Mouse (Mus musculus) common myeloid progenitor, adult 5-6 weeks (primary cell): ENCODE data around the gene Cfap57. TPM values are rescaled to one million over a fixed set of nuclear protein-coding genes. Genes with fewer than 3 reads are reported as not detected.
A peak's percentile ranks its signal among the peaks of the same experiment; 100 is the strongest.

Experiments used
- ATAC-seq: replicated peaks from 2 replicates; pipeline ENCODE4 v1.8.0; 2016; ENCODE audit warnings: low read depth, mild to moderate bottlenecking, moderate TSS enrichment, inconsistent platforms; ENCODE audit not compliant: poor library complexity, severe bottlenecking
- total RNA-seq: library from RNA; stranded (forward); fragments of 200-1000, 187-1606 nt; gene quantifications from 2 replicates; pipeline ENCODE4 v1.2.3, GENCODE M21; 2017

The Cfap57 gene
- 0.46 TPM in 1 of 2 replicates, not detected in the other for total RNA-seq

GRCm38 (mm10) chr4:118620279-118620966 lies at the start of gene Cfap57, which contains the start of gene Ebna1bp2:
Cfap57 (minus strand) TSS chr4:118620777.
Ebna1bp2 (plus strand) TSS chr4:118620799.
- peak; percentile 98 for ATAC-seq

DNA sequence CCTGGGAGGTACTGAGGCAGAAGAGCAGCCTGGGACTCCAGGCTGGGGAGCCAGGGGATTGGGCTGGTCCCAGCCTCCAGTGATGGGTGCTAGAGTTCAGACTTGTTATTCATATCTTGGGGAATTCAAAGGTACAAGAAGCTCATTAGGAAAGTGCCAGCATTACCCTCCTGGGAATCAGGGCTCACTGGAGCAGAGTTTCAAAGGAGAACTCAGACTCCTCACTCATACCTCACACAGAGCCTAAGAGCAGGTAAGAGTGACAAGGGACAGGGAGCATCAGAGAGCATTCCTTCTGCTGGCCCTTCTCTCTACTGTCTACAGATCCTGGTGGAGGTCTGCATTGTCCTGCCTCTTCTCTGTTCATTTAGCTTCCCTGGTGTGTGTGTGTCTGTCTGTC lies 38.1 kb upstream of the Cfap57 start, which contains the start of gene Olfr62:
Gene Olfr62 (plus strand): TSS at position 301 of the 400 bp plus-strand sequence.
- ATAC-seq = no peak

DNA sequence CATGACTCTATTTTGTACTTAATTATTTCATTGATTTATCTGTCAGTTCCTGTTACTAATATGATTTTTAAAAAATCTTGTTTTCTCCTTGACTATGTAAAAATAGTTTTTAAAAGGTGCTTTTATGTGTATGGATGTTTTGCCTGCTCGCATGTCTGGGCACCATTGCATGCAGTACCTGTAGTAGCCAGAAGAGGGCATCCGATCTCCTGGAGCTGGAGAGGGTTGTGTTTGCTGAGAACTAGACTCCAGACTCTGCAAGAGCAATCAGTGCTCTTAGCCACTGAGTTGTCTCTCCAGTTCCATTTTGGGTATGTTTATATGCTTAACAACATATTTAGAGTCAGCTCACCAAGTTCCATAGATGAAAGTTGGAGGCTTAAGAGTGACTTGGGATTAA lies 24.7 kb upstream of the Cfap57 start:
- peak; percentile 78 for ATAC-seq

DNA sequence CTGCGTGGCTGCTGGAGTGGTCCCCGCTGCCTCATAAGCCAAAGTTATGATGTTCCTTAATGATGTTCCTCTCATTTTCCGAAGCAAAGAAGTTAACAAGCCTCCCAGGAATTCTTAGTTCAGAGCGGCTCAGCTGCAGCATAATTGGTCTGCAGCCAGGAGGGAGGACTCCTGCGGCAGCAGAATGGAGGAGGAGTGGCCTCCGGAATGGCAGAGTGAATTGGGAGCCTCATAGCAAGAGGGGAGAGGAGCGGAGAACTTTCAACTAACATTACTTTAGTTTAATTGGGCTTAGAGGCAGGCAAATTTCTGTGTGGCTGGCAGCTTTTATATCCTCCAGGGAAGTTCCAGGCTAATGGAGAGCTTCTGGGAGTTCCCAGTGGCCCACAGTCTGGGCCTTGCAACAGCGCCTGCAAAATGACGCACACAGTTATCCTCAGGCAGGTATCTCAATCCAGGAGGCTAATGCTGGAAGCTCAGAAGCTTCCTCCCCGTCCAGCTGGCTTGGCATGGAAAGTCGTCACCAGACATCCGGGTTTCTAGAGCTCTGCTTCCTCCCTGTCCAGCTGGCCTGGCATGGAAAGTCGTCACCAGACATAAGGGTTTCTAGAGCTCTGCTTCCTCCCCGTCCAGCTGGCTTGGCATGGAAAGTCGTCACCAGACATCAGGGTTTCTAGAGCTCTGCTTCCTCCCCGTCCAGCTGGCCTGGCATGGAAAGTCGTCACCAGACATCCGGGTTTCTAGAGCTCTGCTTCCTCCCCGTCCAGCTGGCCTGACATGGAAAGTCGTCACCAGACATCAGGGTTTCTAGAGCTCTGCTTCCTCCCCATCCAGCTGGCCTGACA lies 22.0 kb upstream of the Cfap57 start:
- ATAC-seq = no peak

DNA sequence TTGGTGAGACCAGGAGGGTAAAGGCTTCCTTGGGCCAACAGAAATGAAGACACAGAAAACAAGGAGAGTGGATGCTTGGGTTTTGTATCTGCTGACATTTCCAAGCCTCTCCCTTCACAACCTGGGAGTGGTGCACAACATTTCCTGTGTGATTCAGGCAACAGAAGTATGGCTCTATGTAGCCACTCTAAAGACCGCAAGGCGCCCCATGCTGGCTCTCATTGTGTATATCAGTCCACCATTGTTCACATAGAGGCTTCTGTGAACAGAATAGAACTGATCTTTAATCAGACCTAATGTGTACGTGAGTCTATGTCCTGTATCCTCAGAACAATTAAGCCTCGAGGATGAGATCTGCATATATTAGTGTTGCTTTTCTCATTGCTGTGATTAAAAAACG lies 9.7 kb upstream of the Cfap57 start:
- ATAC-seq = no peak

DNA sequence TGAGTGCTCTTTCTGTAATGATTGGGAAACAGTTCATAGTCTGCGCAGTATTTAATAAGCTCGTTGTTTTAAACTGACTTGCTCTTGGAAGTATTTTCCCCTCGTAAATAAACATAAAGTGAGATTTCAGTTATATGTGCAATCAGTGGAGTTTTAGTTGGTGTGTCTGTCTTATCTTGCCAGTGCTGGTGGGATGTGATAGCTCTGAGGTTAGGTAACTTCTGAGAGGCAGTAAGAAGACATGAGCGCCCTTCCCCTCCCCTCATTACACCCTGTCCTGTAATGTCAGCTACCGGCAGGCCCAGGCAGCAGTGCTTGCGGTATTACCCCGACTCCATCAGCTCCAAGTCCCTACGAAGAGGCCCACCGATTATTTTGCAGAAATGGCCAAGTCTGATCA lies 1.2 kb upstream of the Cfap57 start:
- ATAC-seq = peak; percentile 33; the same call in 1 of the 2 replicates

DNA sequence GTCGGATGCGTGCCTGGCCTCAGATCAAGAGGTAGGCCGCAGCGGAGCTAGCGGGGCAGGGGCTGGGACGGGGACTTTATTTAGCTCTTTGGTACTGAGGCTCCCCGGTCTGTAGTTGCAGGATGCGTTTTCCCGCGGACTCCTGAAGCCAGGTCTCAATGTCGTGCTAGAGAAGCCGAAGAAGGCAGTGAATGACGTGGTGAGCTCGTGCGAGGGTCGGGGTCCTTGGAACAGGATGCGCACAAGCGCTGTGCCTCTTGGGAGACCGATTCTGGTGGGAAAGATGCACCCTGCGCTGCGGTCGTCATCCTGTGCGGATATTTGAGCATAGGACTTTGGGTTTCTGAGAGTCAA lies 367 bp upstream of the Cfap57 start:
- peak; percentile 19; the same call in 1 of the 2 replicates for ATAC-seq

- ATAC-seq = no peak
These were observed 5.2 kb downstream of the Cfap57 start for GRCm38 (mm10) chr4:118615412-118615811.

GRCm38 (mm10) chr4:118612619-118613018 lies 8.0 kb downstream of the Cfap57 start:
- ATAC-seq = peak; percentile 59; the same call in 1 of the 2 replicates

GRCm38 (mm10) chr4:118609836-118610235 lies 10.7 kb downstream of the Cfap57 start:
- ATAC-seq = peak; percentile 78

DNA sequence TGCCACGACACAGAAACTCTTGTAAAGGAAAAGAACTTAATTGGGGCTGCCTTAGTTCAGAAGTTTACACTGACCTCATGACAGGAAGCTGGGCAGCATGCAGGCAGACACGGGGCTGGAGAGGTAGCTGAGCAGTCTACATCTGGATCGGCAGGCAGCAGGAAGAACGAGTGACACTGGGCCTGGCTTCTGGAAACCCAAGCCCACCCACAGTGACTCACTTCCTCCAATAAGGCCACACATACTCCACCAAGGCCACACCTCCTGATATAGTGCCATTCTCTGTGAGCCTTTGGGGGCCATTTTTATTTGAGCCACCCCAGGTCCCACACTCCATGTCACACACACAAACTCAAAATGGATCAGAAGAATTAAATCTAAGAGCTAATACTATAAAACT lies 16.5 kb downstream of the Cfap57 start:
- 0 out of 2 replicates have a peak, but pooled peaks have one; percentile 25 for ATAC-seq

- ATAC-seq = no peak
These were observed 30.8 kb downstream of the Cfap57 start for GRCm38 (mm10) chr4:118589733-118590130.

GRCm38 (mm10) chr4:118589053-118589732 lies 31.4 kb downstream of the Cfap57 start:
- ATAC-seq = no peak

DNA sequence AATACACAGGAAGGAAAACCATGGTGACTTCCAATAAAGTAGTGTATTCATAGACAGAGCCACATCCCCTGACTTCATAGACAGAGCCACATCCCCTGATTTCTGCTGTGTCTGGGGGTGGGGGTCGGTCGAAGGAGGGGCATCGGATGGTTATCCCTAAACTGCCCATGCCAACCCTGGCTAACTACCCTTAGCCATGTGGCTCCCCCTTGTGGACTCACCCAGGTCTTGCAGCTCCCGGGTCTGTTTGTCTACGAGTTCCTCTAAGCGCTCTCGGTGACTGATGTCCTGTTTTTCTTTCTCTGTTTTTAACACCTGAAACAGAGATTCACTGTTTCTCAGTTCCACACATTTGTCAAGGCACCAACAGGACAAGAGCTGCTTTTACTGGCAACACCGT lies 37.9 kb downstream of the Cfap57 start:
- ATAC-seq = no peak

DNA sequence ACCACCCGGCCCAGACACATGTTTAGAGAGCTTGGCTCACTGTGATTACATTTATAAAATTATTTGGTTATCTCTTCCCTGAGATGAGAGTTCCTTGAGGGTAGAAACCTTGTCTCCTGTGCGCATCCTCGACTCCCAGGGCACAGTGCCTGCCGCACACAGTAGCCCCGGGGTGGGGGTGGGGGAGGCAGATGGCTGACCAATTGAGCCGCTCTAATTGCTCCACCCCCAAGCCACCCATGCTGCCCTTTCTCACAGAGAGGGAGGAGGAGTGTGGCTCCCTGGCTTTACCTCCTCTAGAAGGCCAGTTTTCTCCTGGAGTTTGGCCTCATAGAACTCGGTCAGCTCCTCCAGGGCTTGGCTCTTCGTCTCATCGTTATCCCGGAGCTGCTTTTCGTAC lies 39.1 kb downstream of the Cfap57 start:
- no peak for ATAC-seq

DNA sequence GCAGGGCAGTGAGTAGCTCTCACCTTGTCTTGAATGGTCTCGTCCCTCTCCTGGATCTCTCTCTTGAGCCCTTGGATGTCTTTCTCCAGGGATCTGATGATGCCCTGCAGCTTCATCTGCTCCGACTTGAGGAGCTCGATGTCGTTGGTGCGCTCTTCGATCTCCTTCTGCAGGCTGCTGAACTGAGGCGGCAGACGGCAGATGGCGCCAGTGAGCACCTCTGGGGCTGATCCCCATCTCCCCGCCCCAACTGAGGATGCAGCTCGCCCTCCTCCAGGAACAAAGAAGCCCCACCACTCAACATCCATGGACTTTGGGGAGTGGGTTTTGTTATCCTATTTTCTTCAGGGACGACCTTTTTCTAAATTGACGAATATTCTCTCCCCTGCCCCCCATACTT lies 41.3 kb downstream of the Cfap57 start:
- peak; percentile 69 for ATAC-seq

GRCm38 (mm10) chr4:118576097-118576496 lies 44.5 kb downstream of the Cfap57 start:
- ATAC-seq = peak; percentile 79

DNA sequence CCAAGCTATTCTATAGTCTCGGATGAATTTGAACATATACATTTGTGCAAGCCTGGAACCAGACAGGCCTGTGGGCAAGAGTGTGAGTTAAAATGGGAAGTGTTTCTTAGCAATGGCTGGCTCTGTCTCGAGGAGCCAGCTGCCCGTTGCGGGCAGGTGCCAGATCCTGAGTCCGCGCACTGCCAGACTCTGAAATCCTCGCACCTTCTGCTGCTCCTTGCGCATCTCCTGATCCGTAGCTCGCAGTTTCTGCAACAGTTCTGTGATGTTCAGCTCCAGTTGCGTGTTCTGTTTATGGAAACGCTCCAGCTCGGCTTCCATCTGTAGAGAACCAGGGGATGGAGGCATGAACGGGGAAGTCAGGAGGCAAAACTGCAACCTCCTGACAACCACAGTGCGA lies 49.1 kb downstream of the Cfap57 start:
- no peak for ATAC-seq

GRCm38 (mm10) chr4:118569320-118569719 lies 51.3 kb downstream of the Cfap57 start:
- ATAC-seq = no peak

GRCm38 (mm10) chr4:118568709-118569108 lies 51.9 kb downstream of the Cfap57 start:
- no peak for ATAC-seq
